Mouse (Mus musculus): ENCODE data around the gene Il21r. TPM values are rescaled to one million over a fixed set of nuclear protein-coding genes. Genes with fewer than 3 reads are reported as not detected.
A peak's percentile ranks its signal among the peaks of the same experiment; 100 is the strongest.

The Il21r gene
- polyA plus RNA-seq, 1 experiment from 2014 or later = 0.40 TPM

GRCm38 (mm10) chr7:125580625-125581316 lies 22.5 kb upstream of the Il21r start:
- peak overlapping the region; percentile 24; the same call in 1 of the 2 replicates for H3K27ac ChIP-seq (ENCODE audit: low read length)
- H3K9me3 ChIP-seq (ENCODE audit: control insufficient read depth, low read length) = no peaks in the 10 kb centered on the region
- peak overlapping the region; percentile 59 for H3K9ac ChIP-seq (ENCODE audit: low read length)
- peak overlapping the region; percentile 43 for H3K4me3 ChIP-seq (ENCODE audit: low read length)
- H3K27me3 ChIP-seq (ENCODE audit: control insufficient read depth, insufficient read depth, low read depth, low read length) = no peaks in the 10 kb centered on the region
- H3K4me2 ChIP-seq (ENCODE audit: low read depth, low read length) = peak overlapping the region; percentile 82
- WGBS = 10% methylated on average over 16 of the region's 16 CpGs
- H3K36me3 ChIP-seq (ENCODE audit: control insufficient read depth, insufficient read depth, low read length) = no peaks in the 10 kb centered on the region
- H3K4me1 ChIP-seq (replicated peaks; ENCODE audit: control insufficient read depth, insufficient read depth, low read length) = peaks cover 35% of the 10 kb centered on the region
- ATAC-seq (ENCODE audit: low read depth) = 0 out of 2 replicates have a peak, but pooled peaks have one; percentile 8

- Histone ChIP-seq H3K4me1 (replicated peaks; ENCODE audit: control insufficient read depth, insufficient read depth, low read length) (peaks cover 30% of the 10 kb centered on the region), H3K9me3 (ENCODE audit: control insufficient read depth, low read length) (no peaks in the 10 kb centered on the region), H3K27ac (ENCODE audit: low read length) (no peak overlapping the region), H3K4me3 (ENCODE audit: low read length) (peak overlapping the region; percentile 43), H3K27me3 (ENCODE audit: control insufficient read depth, insufficient read depth, low read depth, low read length) (no peaks in the 10 kb centered on the region), H3K4me2 (ENCODE audit: low read depth, low read length) (peak overlapping the region; percentile 82), H3K9ac (ENCODE audit: low read length) (peak overlapping the region; percentile 59), H3K36me3 (ENCODE audit: control insufficient read depth, insufficient read depth, low read length) (no peaks in the 10 kb centered on the region)
- ATAC-seq (ENCODE audit: low read depth) = peak; percentile 76
- WGBS = 3% methylated on average over 21 of the region's 21 CpGs
These were observed 21.9 kb upstream of the Il21r start for GRCm38 (mm10) chr7:125581317-125581672.

GRCm38 (mm10) chr7:125583325-125584004 lies 19.8 kb upstream of the Il21r start:
- Histone ChIP-seq H3K4me3 (ENCODE audit: low read length) (no peak overlapping the region), H3K27me3 (ENCODE audit: control insufficient read depth, insufficient read depth, low read depth, low read length) (no peaks in the 10 kb centered on the region), H3K4me2 (ENCODE audit: low read depth, low read length) (no peak overlapping the region), H3K9me3 (ENCODE audit: control insufficient read depth, low read length) (no peaks in the 10 kb centered on the region), H3K27ac (ENCODE audit: low read length) (no peak overlapping the region), H3K4me1 (replicated peaks; ENCODE audit: control insufficient read depth, insufficient read depth, low read length) (peaks cover 10% of the 10 kb centered on the region), H3K9ac (ENCODE audit: low read length) (no peak overlapping the region), H3K36me3 (ENCODE audit: control insufficient read depth, insufficient read depth, low read length) (no peaks in the 10 kb centered on the region)
- 67% methylated on average over 6 of the region's 6 CpGs for WGBS
- no peak for ATAC-seq (ENCODE audit: low read depth)

GRCm38 (mm10) chr7:125584005-125584369 lies 19.2 kb upstream of the Il21r start:
- no peak for ATAC-seq (ENCODE audit: low read depth)
- 76% methylated on average over 5 of the region's 5 CpGs for WGBS

GRCm38 (mm10) chr7:125586355-125586754 lies 16.9 kb upstream of the Il21r start:
- Histone ChIP-seq H3K9ac (ENCODE audit: low read length) (no peak overlapping the region), H3K27me3 (ENCODE audit: control insufficient read depth, insufficient read depth, low read depth, low read length) (no peaks in the 10 kb centered on the region), H3K4me3 (ENCODE audit: low read length) (no peak overlapping the region), H3K4me2 (ENCODE audit: low read depth, low read length) (no peak overlapping the region), H3K4me1 (replicated peaks; ENCODE audit: control insufficient read depth, insufficient read depth, low read length) (no peaks in the 10 kb centered on the region), H3K27ac (ENCODE audit: low read length) (no peak overlapping the region), H3K36me3 (ENCODE audit: control insufficient read depth, insufficient read depth, low read length) (no peaks in the 10 kb centered on the region), H3K9me3 (ENCODE audit: control insufficient read depth, low read length) (no peaks in the 10 kb centered on the region)
- 98% methylated on average over 23 of the region's 23 CpGs for WGBS
- ATAC-seq (ENCODE audit: low read depth) = no peak

More at GRCm38 (mm10) chr7:125584005-125584369, 19.2 kb upstream of the Il21r start:
- Histone ChIP-seq H3K4me2 (ENCODE audit: low read depth, low read length) (no peak overlapping the region), H3K27ac (ENCODE audit: low read length) (no peak overlapping the region), H3K27me3 (ENCODE audit: control insufficient read depth, insufficient read depth, low read depth, low read length) (no peaks in the 10 kb centered on the region), H3K9ac (ENCODE audit: low read length) (no peak overlapping the region), H3K9me3 (ENCODE audit: control insufficient read depth, low read length) (no peaks in the 10 kb centered on the region), H3K4me1 (replicated peaks; ENCODE audit: control insufficient read depth, insufficient read depth, low read length) (peaks cover 10% of the 10 kb centered on the region), H3K36me3 (ENCODE audit: control insufficient read depth, insufficient read depth, low read length) (no peaks in the 10 kb centered on the region), H3K4me3 (ENCODE audit: low read length) (no peak overlapping the region)

GRCm38 (mm10) chr7:125588721-125589120 lies 14.5 kb upstream of the Il21r start:
- H3K36me3 ChIP-seq (ENCODE audit: control insufficient read depth, insufficient read depth, low read length) = no peaks in the 10 kb centered on the region
- no peaks in the 10 kb centered on the region for H3K4me1 ChIP-seq (replicated peaks; ENCODE audit: control insufficient read depth, insufficient read depth, low read length)
- no peaks in the 10 kb centered on the region for H3K9me3 ChIP-seq (ENCODE audit: control insufficient read depth, low read length)
- no peak overlapping the region for H3K4me2 ChIP-seq (ENCODE audit: low read depth, low read length)
- ATAC-seq (ENCODE audit: low read depth) = no peak
- no peak overlapping the region for H3K4me3 ChIP-seq (ENCODE audit: low read length)
- H3K27me3 ChIP-seq (ENCODE audit: control insufficient read depth, insufficient read depth, low read depth, low read length) = no peaks in the 10 kb centered on the region
- no peak overlapping the region for H3K27ac ChIP-seq (ENCODE audit: low read length)
- H3K9ac ChIP-seq (ENCODE audit: low read length) = no peak overlapping the region
- 76% methylated on average over 4 of the region's 4 CpGs for WGBS

- no peak overlapping the region for H3K4me3 ChIP-seq (ENCODE audit: low read length)
- no peak overlapping the region for H3K9ac ChIP-seq (ENCODE audit: low read length)
- H3K27ac ChIP-seq (ENCODE audit: low read length) = no peak overlapping the region
- no peaks in the 10 kb centered on the region for H3K36me3 ChIP-seq (ENCODE audit: control insufficient read depth, insufficient read depth, low read length)
- no peak for ATAC-seq (ENCODE audit: low read depth)
- 80% methylated on average over 7 of the region's 7 CpGs for WGBS
- no peak overlapping the region for H3K4me2 ChIP-seq (ENCODE audit: low read depth, low read length)
- no peaks in the 10 kb centered on the region for H3K4me1 ChIP-seq (replicated peaks; ENCODE audit: control insufficient read depth, insufficient read depth, low read length)
- H3K27me3 ChIP-seq (ENCODE audit: control insufficient read depth, insufficient read depth, low read depth, low read length) = no peaks in the 10 kb centered on the region
- no peaks in the 10 kb centered on the region for H3K9me3 ChIP-seq (ENCODE audit: control insufficient read depth, low read length)
These were observed 13.3 kb upstream of the Il21r start for GRCm38 (mm10) chr7:125589896-125590295.

GRCm38 (mm10) chr7:125593831-125594230 lies 9.4 kb upstream of the Il21r start:
- 69% methylated on average over 4 of the region's 4 CpGs for WGBS
- Histone ChIP-seq H3K4me3 (ENCODE audit: low read length) (no peak overlapping the region), H3K9me3 (ENCODE audit: control insufficient read depth, low read length) (no peaks in the 10 kb centered on the region), H3K9ac (ENCODE audit: low read length) (no peak overlapping the region), H3K4me1 (replicated peaks; ENCODE audit: control insufficient read depth, insufficient read depth, low read length) (no peaks in the 10 kb centered on the region), H3K27me3 (ENCODE audit: control insufficient read depth, insufficient read depth, low read depth, low read length) (no peaks in the 10 kb centered on the region), H3K27ac (ENCODE audit: low read length) (no peak overlapping the region), H3K4me2 (ENCODE audit: low read depth, low read length) (no peak overlapping the region), H3K36me3 (ENCODE audit: control insufficient read depth, insufficient read depth, low read length) (no peaks in the 10 kb centered on the region)
- no peak for ATAC-seq (ENCODE audit: low read depth)

- no peaks in the 10 kb centered on the region for H3K36me3 ChIP-seq (ENCODE audit: control insufficient read depth, insufficient read depth, low read length)
- no peak for ATAC-seq (ENCODE audit: low read depth)
- H3K4me3 ChIP-seq (ENCODE audit: low read length) = no peak overlapping the region
- H3K9me3 ChIP-seq (ENCODE audit: control insufficient read depth, low read length) = no peaks in the 10 kb centered on the region
- no peaks in the 10 kb centered on the region for H3K27me3 ChIP-seq (ENCODE audit: control insufficient read depth, insufficient read depth, low read depth, low read length)
- 60% methylated on average over 3 of the region's 3 CpGs for WGBS
- H3K9ac ChIP-seq (ENCODE audit: low read length) = no peak overlapping the region
- H3K4me2 ChIP-seq (ENCODE audit: low read depth, low read length) = no peak overlapping the region
- peaks cover 5% of the 10 kb centered on the region; the same call in 1 of the 2 replicates for H3K4me1 ChIP-seq (replicated peaks; ENCODE audit: control insufficient read depth, insufficient read depth, low read length)
- H3K27ac ChIP-seq (ENCODE audit: low read length) = no peak overlapping the region
These were observed 6.8 kb upstream of the Il21r start for GRCm38 (mm10) chr7:125596406-125596805.
